Mouse (Mus musculus) midbrain, postnatal 0 days (tissue): Measurements from ENCODE around the gene Hint1. TPM values are rescaled to one million over a fixed set of nuclear protein-coding genes. Genes with fewer than 3 reads are reported as not detected.

Experiments used
- ATAC-seq: fragments of 200-750 bp; cut with Nextera tagmentation; 2 replicates; pipeline ENCODE4 v1.8.0; 2017; ENCODE audit warnings: moderate number of reproducible peaks, mild to moderate bottlenecking, moderate TSS enrichment, moderate library complexity; ENCODE audit not compliant: low FRiP score
- DNase-seq: peaks from one replicate; pipeline ENCODE4 v3.0.0-alpha.2; 2015; ENCODE audit warnings: low spot score
- H3K27ac ChIP-seq: fragments of 300-500 bp; sonication (generic); 2 replicates; pipeline ENCODE4 v1.5.1; 2014; ENCODE audit warnings: low read depth, mild to moderate bottlenecking, low read length, mixed read lengths
- H3K27me3 ChIP-seq: fragments of 300-500 bp; sonication (generic); 2 replicates; pipeline ENCODE4 v1.6.1; 2014; ENCODE audit warnings: low read length, control low read depth, mixed read lengths; ENCODE audit not compliant: insufficient read depth
- H3K36me3 ChIP-seq: fragments of 300-500 bp; sonication (generic); 2 replicates; pipeline ENCODE4 v1.6.1; 2014; ENCODE audit warnings: low read length, control low read depth, mixed read lengths; ENCODE audit not compliant: insufficient read depth
- H3K4me1 ChIP-seq: fragments of 300-500 bp; sonication (generic); 2 replicates; pipeline ENCODE4 v1.6.1; 2014; ENCODE audit warnings: mild to moderate bottlenecking, control low read depth, antibody characterized with exemption, low read length, mixed read lengths; ENCODE audit not compliant: insufficient read depth
- H3K4me2 ChIP-seq: fragments of 300-500 bp; sonication (generic); 2 replicates; pipeline ENCODE4 v1.6.1; 2014; ENCODE audit warnings: low read depth, mild to moderate bottlenecking, low read length, mixed read lengths; ENCODE audit not compliant: poor library complexity, severe bottlenecking
- H3K4me3 ChIP-seq: fragments of 300-500 bp; sonication (generic); 2 replicates; pipeline ENCODE4 v1.5.1; 2014; ENCODE audit warnings: low read depth, mild to moderate bottlenecking, low read length, moderate library complexity
- H3K9ac ChIP-seq: fragments of 300-500 bp; sonication (generic); replicated peaks from 2 replicates; pipeline ENCODE4 v1.6.1; 2014; ENCODE audit warnings: mild to moderate bottlenecking, low read length, moderate library complexity, mixed read lengths; ENCODE audit not compliant: poor library complexity, severe bottlenecking
- H3K9me3 ChIP-seq: fragments of 300-500 bp; sonication (generic); 2 replicates; pipeline ENCODE4 v1.6.1; 2016; ENCODE audit warnings: low read length, control low read depth
- CTCF ChIP-seq: IDR thresholded peaks from 2 replicates; pipeline ENCODE4 v1.5.1; 2016; ENCODE audit warnings: antibody characterized with exemption, mild to moderate bottlenecking
- WGBS: fragments of 180-500 bp; shearing (Covaris S2); extraction: QIAGEN DNeasy Blood & Tissue Kit; methylation state at CpG from one replicate; pipeline ENCODE4 v1.1.7; 2014; 5-methylcytosine and 5-hydroxymethylcytosine counted together
- polyA plus RNA-seq: library from polyadenylated mRNA; unstranded; fragments of >200 nt; fragmentation: Nextera tagmentation; extraction: Ambion mirVana; gene quantifications from 2 replicates; pipeline ENCODE4 v1.2.1, GENCODE M21; 2015
- total RNA-seq: library from RNA; depleted of rRNA; stranded (reverse); fragments of >200 nt; gene quantifications from 2 replicates; pipeline ENCODE4 v1.2.3, GENCODE M21; 2014

Gene Hint1
- total and polyA plus RNA-seq, 2 experiments from 2014 or later = 475 to 1,130 TPM

DNA sequence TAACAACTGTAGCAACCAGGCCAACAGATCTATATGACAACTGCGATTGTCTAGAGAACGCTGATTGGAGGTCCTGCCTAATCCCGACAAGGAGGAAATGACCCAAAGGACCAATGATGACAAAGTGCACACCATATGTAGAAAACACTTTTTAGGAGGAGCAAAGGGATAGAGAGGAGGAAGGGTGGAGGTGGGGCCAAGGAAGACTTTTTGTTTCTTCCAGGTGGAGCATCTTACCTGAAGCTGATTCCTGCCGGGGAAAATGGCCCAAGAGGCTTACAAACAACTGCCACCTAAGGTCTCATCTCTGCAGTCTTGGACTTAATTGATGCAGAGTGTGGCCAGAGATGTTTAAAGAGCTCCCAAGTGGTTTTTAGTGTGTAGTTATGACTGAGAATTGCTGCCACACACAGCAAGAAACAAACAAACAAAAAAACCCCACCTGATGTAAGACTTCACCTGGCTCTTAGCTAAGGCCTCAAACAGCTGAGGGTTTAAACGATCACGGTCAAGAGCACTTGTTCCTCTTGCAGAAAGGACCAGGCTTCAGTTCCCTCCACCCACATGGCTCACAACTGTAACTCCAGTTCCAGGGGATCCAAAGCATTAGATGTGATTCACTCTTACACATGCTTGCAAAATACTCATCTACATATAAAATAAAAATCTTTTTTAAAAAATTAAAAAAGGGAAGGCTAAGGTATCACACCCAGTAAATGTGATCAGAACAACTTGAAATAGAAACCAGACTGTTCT, 675 bp upstream of the Hint1 start:
- Histone ChIP-seq H3K9ac (peak overlapping the region; percentile 98), H3K4me3 (peak overlapping the region; percentile 92), H3K36me3 (peaks cover 4% of the 10 kb centered on the region), H3K4me2 (peak overlapping the region; percentile 53), H3K27me3 (no peaks in the 10 kb centered on the region), H3K9me3 (no peaks in the 10 kb centered on the region), H3K27ac (peak overlapping the region; percentile 89), H3K4me1 (peaks cover 8% of the 10 kb centered on the region; the same call in 1 of the 2 replicates)
- ATAC-seq (no peak), DNase-seq (no peak)
- 75% methylated on average over 6 of the region's 6 CpGs for WGBS
- TF ChIP-seq CTCF = no peak

DNA sequence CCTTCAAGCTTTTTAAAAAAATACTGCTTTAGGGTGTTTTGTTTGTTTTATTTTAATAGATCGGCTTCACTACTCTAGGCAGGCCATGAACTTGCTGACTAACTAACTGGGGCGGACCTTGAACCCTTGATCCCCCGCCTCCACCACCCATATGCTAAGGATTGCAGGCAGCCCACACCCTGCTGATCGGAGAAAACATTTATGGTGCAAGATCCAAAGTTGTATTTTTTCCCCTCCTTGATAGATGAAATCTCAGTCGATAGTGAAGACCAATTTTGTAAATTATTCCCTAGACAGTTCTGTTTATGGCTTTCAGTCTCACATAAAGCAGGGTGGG, 834 bp downstream of the Hint1 start:
- peak overlapping the region; percentile 98 for H3K9ac ChIP-seq
- no peaks in the 10 kb centered on the region for H3K9me3 ChIP-seq
- H3K4me3 ChIP-seq = peak overlapping the region; percentile 92
- H3K27me3 ChIP-seq = no peaks in the 10 kb centered on the region
- peak overlapping the region; percentile 89 for H3K27ac ChIP-seq
- no peak for TF ChIP-seq CTCF
- H3K4me1 ChIP-seq = peaks cover 8% of the 10 kb centered on the region; the same call in 1 of the 2 replicates
- DNase-seq (no peak), ATAC-seq (no peak)
- peak overlapping the region; percentile 53 for H3K4me2 ChIP-seq
- WGBS = 2% methylated on average over 5 of the region's 5 CpGs
- peaks cover 16% of the 10 kb centered on the region for H3K36me3 ChIP-seq

DNA sequence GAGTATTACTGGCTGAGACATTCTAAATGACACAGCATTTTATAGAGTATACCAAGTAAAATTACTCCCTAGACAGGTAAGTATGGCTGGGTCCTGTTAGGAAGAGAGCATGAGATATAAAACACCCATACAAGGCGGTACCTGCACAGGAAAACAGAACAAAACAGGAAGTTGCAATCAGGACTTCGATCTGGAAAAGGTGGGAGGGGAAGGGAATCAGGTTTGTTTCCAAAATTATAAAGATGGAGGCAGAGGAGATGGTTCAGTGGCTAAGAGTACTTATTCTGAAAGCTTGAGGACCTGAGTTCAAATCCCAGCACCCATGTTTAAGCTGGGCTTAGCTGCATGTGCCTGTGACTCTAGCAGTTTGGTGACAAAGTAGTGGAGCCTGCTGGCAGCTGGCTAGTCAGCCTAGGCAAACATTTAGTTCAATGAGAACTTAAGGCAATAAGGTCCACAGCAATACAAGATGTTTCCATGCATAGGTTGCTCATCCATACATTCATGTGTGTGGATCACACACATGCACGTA, 1.8 kb downstream of the Hint1 start:
- Histone ChIP-seq H3K9me3 (no peaks in the 10 kb centered on the region), H3K36me3 (peaks cover 23% of the 10 kb centered on the region), H3K27me3 (no peaks in the 10 kb centered on the region), H3K27ac (no peak overlapping the region), H3K9ac (no peak overlapping the region), H3K4me1 (peaks cover 8% of the 10 kb centered on the region; the same call in 1 of the 2 replicates), H3K4me2 (peak overlapping the region; percentile 53), H3K4me3 (peak overlapping the region; percentile 92; the same call in 1 of the 2 replicates)
- no peak for TF ChIP-seq CTCF
- DNase-seq (no peak), ATAC-seq (no peak)
- 88% methylated on average over 3 of the region's 3 CpGs for WGBS

DNA sequence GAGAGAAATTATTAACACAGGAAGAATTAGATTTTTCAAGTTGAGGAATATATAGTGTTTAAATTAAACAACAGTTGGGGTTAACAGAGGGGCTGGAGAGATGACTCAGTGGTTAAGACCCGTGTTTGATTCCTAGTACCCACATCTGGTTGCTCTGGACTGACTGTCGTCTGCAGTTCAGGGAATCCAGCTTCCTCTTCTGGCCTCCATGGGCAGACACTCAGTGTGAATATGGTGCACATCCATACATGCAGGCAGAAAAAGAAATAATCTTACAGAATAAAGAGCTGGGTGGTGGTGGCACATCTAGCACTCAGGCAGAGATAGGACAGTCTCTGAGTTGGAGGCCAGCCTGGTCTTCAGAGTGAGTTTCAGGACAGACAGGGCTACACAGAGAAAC, 2.3 kb downstream of the Hint1 start:
- DNase-seq (no peak), ATAC-seq (no peak)
- WGBS = 69% methylated on average over 2 of the region's 2 CpGs
- Histone ChIP-seq H3K9me3 (no peaks in the 10 kb centered on the region), H3K4me2 (peak overlapping the region; percentile 53), H3K4me3 (no peak overlapping the region), H3K4me1 (peaks cover 8% of the 10 kb centered on the region; the same call in 1 of the 2 replicates), H3K9ac (0 out of 2 replicates have a peak overlapping the region, but pooled peaks have one; percentile 19), H3K36me3 (peaks cover 26% of the 10 kb centered on the region), H3K27ac (no peak overlapping the region), H3K27me3 (no peaks in the 10 kb centered on the region)
- TF ChIP-seq CTCF = no peak

DNA sequence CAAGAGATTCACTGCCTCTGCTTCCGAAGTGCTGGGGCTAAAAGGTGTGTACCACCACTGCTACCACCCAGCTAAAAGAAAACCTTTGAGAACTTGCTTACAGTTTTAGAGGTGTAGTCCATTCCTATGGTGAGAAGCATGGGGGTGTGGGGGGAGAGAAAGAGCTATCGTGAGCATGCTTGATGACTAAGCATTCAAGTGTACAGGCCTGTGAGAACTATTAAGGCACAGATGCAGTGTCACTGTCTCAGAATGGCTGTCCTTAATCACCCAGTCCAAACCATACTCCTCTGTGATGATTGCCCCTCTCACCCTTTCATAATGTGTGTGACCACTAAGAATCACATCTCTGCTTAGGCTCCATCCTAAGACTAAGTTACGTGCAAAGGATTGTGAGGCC, 3.1 kb downstream of the Hint1 start:
- H3K36me3 ChIP-seq = peaks cover 34% of the 10 kb centered on the region
- H3K27me3 ChIP-seq = no peaks in the 10 kb centered on the region
- DNase-seq = no peak
- no peak overlapping the region for H3K4me3 ChIP-seq
- TF ChIP-seq CTCF = no peak
- H3K9ac ChIP-seq = no peak overlapping the region; the same call in 1 of the 2 replicates
- H3K4me1 ChIP-seq = peaks cover 8% of the 10 kb centered on the region; the same call in 1 of the 2 replicates
- H3K27ac ChIP-seq = no peak overlapping the region
- no peak overlapping the region for H3K4me2 ChIP-seq
- ATAC-seq = no peak
- WGBS = 81% methylated on average over 3 of the region's 3 CpGs
- H3K9me3 ChIP-seq = no peaks in the 10 kb centered on the region
